ENCODE assay signal across 13 mouse cellular contexts in the genomic region with DNA sequence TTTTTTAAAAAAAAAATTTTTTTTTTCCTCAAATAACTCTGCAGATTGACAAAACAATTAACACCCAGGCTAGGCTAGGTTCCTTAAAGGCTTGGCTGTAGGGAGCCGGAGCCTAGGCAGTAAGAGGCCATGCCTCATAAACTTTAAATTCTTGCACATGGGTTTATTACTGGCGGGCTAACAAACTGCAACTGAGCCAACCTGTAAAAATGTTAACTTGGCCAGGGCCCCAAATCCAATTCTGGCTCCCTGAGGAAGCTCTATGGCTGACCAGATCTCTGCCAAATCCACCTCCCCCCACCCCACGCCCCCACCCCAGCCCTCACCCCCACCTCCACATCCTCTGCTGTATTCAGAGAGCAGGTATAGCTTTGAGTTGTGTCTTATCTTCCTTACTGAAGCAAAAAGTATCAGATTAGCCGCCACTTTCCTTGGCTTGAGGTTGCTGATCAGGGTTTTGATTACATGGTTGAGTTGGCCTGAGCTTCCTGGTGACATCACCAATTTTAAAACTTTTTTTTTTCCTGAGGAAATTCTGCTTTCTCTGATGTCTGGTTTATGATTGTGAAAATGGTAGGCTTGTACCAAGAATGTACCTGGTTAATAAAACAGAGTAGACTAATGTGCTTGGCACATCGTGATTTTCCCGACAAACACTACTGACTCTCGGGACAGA. TPM values are rescaled to one million over a fixed set of nuclear protein-coding genes. Genes with fewer than 3 reads are reported as not detected.
DNase-seq lines count a peak whose midpoint lies in the region; ATAC-seq and TF ChIP-seq lines count a peak whose summit lies in the region.
"Had no signal": no experiment of that assay in that cellular context is flagged by ENCODE, and none has a peak within 500 bp of the region (broad histone marks: within the 10 kb centered on the region; RNA-seq: fewer than 3 reads in every experiment).

No protein-coding gene starts in this region.

- ATAC-seq in hindbrain, embryonic 13.5 days (ENCODE audit: low FRiP score) = no peak
- ATAC-seq in hindbrain, embryonic 11.5 days (ENCODE audit: low FRiP score) = no peak
- no peak for ATAC-seq in embryonic facial prominence, embryonic 11.5 days (replicated peaks; ENCODE audit: insufficient number of reproducible peaks, low FRiP score, low TSS enrichment, low read depth)
- ATAC-seq in limb, embryonic 14.5 days (ENCODE audit: low FRiP score, low read depth) = peak; percentile 70

- WGBS in hindbrain, embryonic 13.5 days = 71% methylated on average over 7 of the region's 7 CpGs
- WGBS in hindbrain, embryonic 11.5 days = 68% methylated on average over 7 of the region's 7 CpGs
- 56% methylated on average over 7 of the region's 7 CpGs for WGBS in embryonic facial prominence, embryonic 11.5 days
- WGBS in limb, embryonic 14.5 days = 12% methylated on average over 7 of the region's 7 CpGs

- H3K27me3 ChIP-seq in hindbrain, embryonic 13.5 days = peaks cover 72% of the 10 kb centered on the region
- peaks cover 38% of the 10 kb centered on the region for H3K27me3 ChIP-seq in hindbrain, embryonic 11.5 days (ENCODE audit: control insufficient read depth, insufficient read depth, low read length)
- peaks cover 14% of the 10 kb centered on the region for H3K27me3 ChIP-seq in embryonic facial prominence, embryonic 11.5 days (ENCODE audit: control insufficient read depth, insufficient read depth, low read length)
- H3K27me3 ChIP-seq in limb, embryonic 14.5 days (ENCODE audit: control insufficient read depth, insufficient read depth, low read length) = peaks cover 4% of the 10 kb centered on the region; the same call in 1 of the 2 replicates

- H3K9ac ChIP-seq in hindbrain, embryonic 13.5 days = no peak overlapping the region
- no peak overlapping the region for H3K9ac ChIP-seq in hindbrain, embryonic 11.5 days (ENCODE audit: low read depth, low read length)
- H3K9ac ChIP-seq in embryonic facial prominence, embryonic 11.5 days (replicated peaks; ENCODE audit: low read length) = no peak overlapping the region
- peak overlapping the region; percentile 70; the same call in 1 of the 2 replicates for H3K9ac ChIP-seq in limb, embryonic 14.5 days (ENCODE audit: low read depth, low read length, severe bottlenecking)

- peaks cover 33% of the 10 kb centered on the region for H3K4me1 ChIP-seq in hindbrain, embryonic 13.5 days (replicated peaks)
- H3K4me1 ChIP-seq in hindbrain, embryonic 11.5 days (replicated peaks; ENCODE audit: control insufficient read depth, insufficient read depth, low read length) = peaks cover 8% of the 10 kb centered on the region
- H3K4me1 ChIP-seq in embryonic facial prominence, embryonic 11.5 days (ENCODE audit: control insufficient read depth, insufficient read depth, low read length) = peaks cover 9% of the 10 kb centered on the region
- peaks cover 40% of the 10 kb centered on the region for H3K4me1 ChIP-seq in limb, embryonic 14.5 days (ENCODE audit: control insufficient read depth, insufficient read depth, low read length)

- DNase-seq in hindbrain, embryonic 11.5 days (ENCODE audit: low spot score) = no peak
- DNase-seq in embryonic facial prominence, embryonic 11.5 days (ENCODE audit: low spot score) = no peak
- peak; percentile 55 for DNase-seq in kidney, adult 11 months
- DNase-seq in limb, embryonic 14.5 days (ENCODE audit: low spot score) = peak; percentile 87
- DNase-seq in embryo, embryonic 10.5 days (ENCODE audit: low spot score) = no peak
- no peak for DNase-seq in gastrocnemius, postnatal 25 days
- no peak for DNase-seq in gastrocnemius, postnatal 4 days (ENCODE audit: low spot score in 2 of 2)
- DNase-seq: lung, adult 2 months; right cerebral cortex, postnatal 4 days; thymus, postnatal 4 days had no signal

- no peaks in the 10 kb centered on the region for H3K9me3 ChIP-seq in hindbrain, embryonic 13.5 days
- no peaks in the 10 kb centered on the region for H3K9me3 ChIP-seq in hindbrain, embryonic 11.5 days (ENCODE audit: control insufficient read depth, low read length)
- no peaks in the 10 kb centered on the region for H3K9me3 ChIP-seq in embryonic facial prominence, embryonic 11.5 days (replicated peaks; ENCODE audit: control insufficient read depth, low read length)
- H3K9me3 ChIP-seq in limb, embryonic 14.5 days (ENCODE audit: control insufficient read depth, low read length) = no peaks in the 10 kb centered on the region

- no peak overlapping the region for H3K4me3 ChIP-seq in hindbrain, embryonic 13.5 days
- H3K4me3 ChIP-seq in hindbrain, embryonic 11.5 days (ENCODE audit: low read depth, low read length) = no peak overlapping the region
- no peak overlapping the region; the same call in 1 of the 2 replicates for H3K4me3 ChIP-seq in embryonic facial prominence, embryonic 11.5 days (ENCODE audit: low read depth, low read length)
- peak overlapping the region; percentile 55 for H3K4me3 ChIP-seq in limb, embryonic 14.5 days (replicated peaks; ENCODE audit: low read length)

- H3K36me3 ChIP-seq in hindbrain, embryonic 13.5 days = no peaks in the 10 kb centered on the region
- H3K36me3 ChIP-seq in hindbrain, embryonic 11.5 days (ENCODE audit: control insufficient read depth, insufficient read depth, low read length) = no peaks in the 10 kb centered on the region
- H3K36me3 ChIP-seq in embryonic facial prominence, embryonic 11.5 days (replicated peaks; ENCODE audit: control insufficient read depth, insufficient read depth, low read depth, low read length) = no peaks in the 10 kb centered on the region
- H3K36me3 ChIP-seq in limb, embryonic 14.5 days (ENCODE audit: control insufficient read depth, insufficient read depth, low read length) = no peaks in the 10 kb centered on the region

- no peak for TF ChIP-seq POLR2A in limb, embryonic 14.5 days (IDR thresholded peaks at IDR 0.05; ENCODE audit: borderline replicate concordance, extremely low read depth, insufficient read depth, insufficient read length)

- peak overlapping the region; percentile 55; the same call in 1 of the 2 replicates for H3K4me2 ChIP-seq in hindbrain, embryonic 13.5 days
- H3K4me2 ChIP-seq in hindbrain, embryonic 11.5 days (replicated peaks; ENCODE audit: low read depth, low read length) = no peak overlapping the region
- peak overlapping the region; percentile 1; the same call in 1 of the 2 replicates for H3K4me2 ChIP-seq in embryonic facial prominence, embryonic 11.5 days (ENCODE audit: low read depth, low read length)
- H3K4me2 ChIP-seq in limb, embryonic 14.5 days (replicated peaks; ENCODE audit: low read depth, low read length, severe bottlenecking) = peak overlapping the region; percentile 90

- no peak overlapping the region for H3K27ac ChIP-seq in hindbrain, embryonic 13.5 days
- H3K27ac ChIP-seq in hindbrain, embryonic 11.5 days (ENCODE audit: low read depth, low read length) = no peak overlapping the region
- no peak overlapping the region for H3K27ac ChIP-seq in embryonic facial prominence, embryonic 11.5 days (replicated peaks; ENCODE audit: low read depth, low read length)
- peak overlapping the region; percentile 87 for H3K27ac ChIP-seq in limb, embryonic 14.5 days (replicated peaks; ENCODE audit: low read depth, low read length)

RNA-seq across cellular contexts. Expression of a gene that starts 1.9 kb away (rescaled TPM):
- polyA plus RNA-seq in hindbrain, embryonic 13.5 days (2015; fragmentation: Nextera tagmentation; extraction: Ambion mirVana) = 2.3 and 2.7 TPM in 2 replicates
- 3.8 and 4.5 TPM in 2 replicates for polyA plus RNA-seq in hindbrain, embryonic 11.5 days (2014; fragmentation: Nextera tagmentation; extraction: Ambion mirVana)
- 10.8 and 11.0 TPM in 2 replicates for polyA plus RNA-seq in embryonic facial prominence, embryonic 11.5 days (2014; fragmentation: Nextera tagmentation; extraction: Ambion mirVana)
- polyA plus RNA-seq in limb, embryonic 14.5 days (2012; rRNA removed) = 49.5 and 60.4 TPM in 2 replicates
- 23.0 and 25.0 TPM in 2 replicates for polyA plus RNA-seq in limb, embryonic 14.5 days (2014; fragmentation: Nextera tagmentation; extraction: Ambion mirVana)
- total RNA-seq in gastrocnemius, postnatal 25 days (2021) = under 1 TPM in 1 of 2 experiments, not detected in 1; 0.05 TPM
- total RNA-seq in gastrocnemius, postnatal 4 days (2021) = 1 to 10 TPM in 1 of 2 experiments, under 1 TPM in 1; 0.91 to 1.6 TPM
- total RNA-seq: common myeloid progenitor, adult 5-6 weeks had no signal

RNA-seq across cellular contexts. Expression of a gene that starts 12.3 kb away (rescaled TPM):
- polyA plus RNA-seq in hindbrain, embryonic 13.5 days (2015; fragmentation: Nextera tagmentation; extraction: Ambion mirVana) = not detected in 2 replicates
- not detected in 2 replicates for polyA plus RNA-seq in hindbrain, embryonic 11.5 days (2014; fragmentation: Nextera tagmentation; extraction: Ambion mirVana)
- not detected in 2 replicates for polyA plus RNA-seq in embryonic facial prominence, embryonic 11.5 days (2014; fragmentation: Nextera tagmentation; extraction: Ambion mirVana)
- polyA plus RNA-seq in limb, embryonic 14.5 days (2012; rRNA removed) = not detected in 2 replicates
- polyA plus RNA-seq in limb, embryonic 14.5 days (2014; fragmentation: Nextera tagmentation; extraction: Ambion mirVana) = not detected in 2 replicates
- not detected for total RNA-seq in gastrocnemius, postnatal 25 days (2021)
- total RNA-seq in gastrocnemius, postnatal 4 days (2021) = not detected
- total RNA-seq: common myeloid progenitor, adult 5-6 weeks; ES-E14 had no signal
- polyA plus RNA-seq: lung, adult 2 months had no signal

Comparison
In these comparisons a context has a peak if more than half of its experiments do, and no peak if none do; other contexts are left out.
1. DNase-seq: peak in kidney, adult 11 months (single experiment) and limb, embryonic 14.5 days (single experiment); none in hindbrain, embryonic 11.5 days (single experiment), embryonic facial prominence, embryonic 11.5 days (single experiment), embryo, embryonic 10.5 days (single experiment), gastrocnemius, postnatal 25 days (single experiment) and gastrocnemius, postnatal 4 days (0 of 2).